Mouse (Mus musculus): Measurements from ENCODE around the gene Clock. TPM values are rescaled to one million over a fixed set of nuclear protein-coding genes. Genes with fewer than 3 reads are reported as not detected.

The Clock gene
- total RNA-seq, 2 experiments from 2014 or later: 27.2 to 34.1 TPM

Other genes starting within 250 kb of the Clock start
- gene Srd5a3, start 164.5 kb downstream of the Clock start, total RNA-seq (2021): 10 to 100 TPM in 1 of 2 experiments, 1 to 10 TPM in 1; 7.9 to 10.4 TPM
- gene Tmem165, start 120.9 kb downstream of the Clock start, total RNA-seq (2021): 10 to 100 TPM; 18.4 to 22.8 TPM
- not detected for gene Pdcl2, start 26.4 kb upstream of the Clock start, total RNA-seq (2021)
- gene Nmu, start 59.0 kb upstream of the Clock start, total RNA-seq (2021): not detected
- not detected for gene Gm7271, start 179.2 kb upstream of the Clock start, total RNA-seq (2021)
- 10 to 100 TPM; 13.1 to 14.0 TPM for gene Exoc1, start 224.5 kb upstream of the Clock start, total RNA-seq (2021)